In genomic region chr1:180352258-180352657, GRCm38 (mm10) we compare ENCODE assay signal across 28 mouse cellular contexts. TPM values are rescaled to one million over a fixed set of nuclear protein-coding genes. Genes with fewer than 3 reads are reported as not detected.
DNase-seq lines count a peak whose midpoint lies in the region; ATAC-seq and TF ChIP-seq lines count a peak whose summit lies in the region.
"Had no signal": no experiment of that assay in that cellular context is flagged by ENCODE, and none has a peak within 500 bp of the region (broad histone marks: within the 10 kb centered on the region; RNA-seq: fewer than 3 reads in every experiment).

No protein-coding gene starts in this region.

- no peaks in the 10 kb centered on the region for H3K9me3 ChIP-seq in kidney, postnatal 0 days (replicated peaks; ENCODE audit: low read length)
- H3K9me3 ChIP-seq: embryonic facial prominence, embryonic 12.5 days; embryonic facial prominence, embryonic 15.5 days; G1E; heart, embryonic 12.5 days; heart, embryonic 15.5 days; hindbrain, embryonic 10.5 days; hindbrain, embryonic 13.5 days; intestine, embryonic 15.5 days had no signal

- TF ChIP-seq CTCF in kidney, postnatal 0 days (IDR thresholded peaks at IDR 0.05; ENCODE audit: low read depth) = no peak
- TF ChIP-seq CTCF in kidney, adult 2 months (conservative IDR thresholded peaks at IDR 0.05; ENCODE audit: insufficient read depth, insufficient read length, low read depth, low read length) = no peak

- WGBS in kidney, postnatal 0 days = 36% methylated on average over 3 of the region's 3 CpGs
- WGBS in kidney, adult 2 months = 45% methylated on average over 3 of the region's 3 CpGs

- H3K9ac ChIP-seq in kidney, postnatal 0 days (ENCODE audit: low read depth, low read length) = no peak overlapping the region
- H3K9ac ChIP-seq: embryonic facial prominence, embryonic 12.5 days; embryonic facial prominence, embryonic 15.5 days; forebrain, postnatal 0 days; heart, embryonic 12.5 days; heart, embryonic 15.5 days; hindbrain, embryonic 13.5 days; intestine, embryonic 15.5 days had no signal

- no peak overlapping the region for H3K27ac ChIP-seq in kidney, postnatal 0 days
- H3K27ac ChIP-seq in kidney, adult 2 months (ENCODE audit: insufficient read depth, low read depth, low read length) = no peak overlapping the region
- H3K27ac ChIP-seq: embryonic facial prominence, embryonic 12.5 days; embryonic facial prominence, embryonic 15.5 days; heart, embryonic 15.5 days; hindbrain, embryonic 10.5 days; hindbrain, embryonic 13.5 days; intestine, embryonic 15.5 days had no signal

- no peak for ATAC-seq in kidney, postnatal 0 days (replicated peaks; ENCODE audit: low FRiP score, low read depth)
- ATAC-seq in neutrophil, adult 5-6 weeks (ENCODE audit: extremely low read depth, insufficient number of reproducible peaks, low FRiP score, poor library complexity, severe bottlenecking) = peak; percentile 30; the same call in 1 of the 2 replicates
- ATAC-seq: forebrain, embryonic 14.5 days; forebrain, postnatal 0 days; hindbrain, embryonic 16.5 days; intestine, embryonic 15.5 days had no signal

- no peaks in the 10 kb centered on the region for H3K27me3 ChIP-seq in kidney, postnatal 0 days (ENCODE audit: insufficient read depth, low read length)
- no peaks in the 10 kb centered on the region for H3K27me3 ChIP-seq in kidney, adult 2 months (replicated peaks; ENCODE audit: control insufficient read depth, insufficient read depth, low read length)
- H3K27me3 ChIP-seq: CH12.LX; embryonic facial prominence, embryonic 12.5 days; embryonic facial prominence, embryonic 15.5 days; heart, embryonic 15.5 days; hindbrain, embryonic 13.5 days; intestine, embryonic 15.5 days had no signal

- TF ChIP-seq POLR2A in kidney, adult 2 months (IDR thresholded peaks at IDR 0.05; ENCODE audit: low read depth, low read length) = no peak

- DNase-seq in kidney, postnatal 0 days (ENCODE audit: low spot score) = peak; percentile 60
- no peak for DNase-seq in kidney, adult 2 months
- DNase-seq in A20 (ENCODE audit: low read depth, low spot score) = peak; percentile 45
- DNase-seq in B cell, adult 2 months = peak; percentile 57 to 61
- DNase-seq in lung, postnatal 4 days = no peak
- DNase-seq in lung, postnatal 10 days = no peak
- DNase-seq: adrenal gland, postnatal 25 days; cerebellum, adult 2 months; cerebellum, adult 9-11 months; cerebellum, postnatal 25 days; forebrain, postnatal 0 days; gastrocnemius, adult 2 months; gastrocnemius, postnatal 25 days; heart, adult 18-20 months; heart, postnatal 10 days; heart, postnatal 36 days had no signal

- no peak overlapping the region for H3K4me3 ChIP-seq in kidney, postnatal 0 days (replicated peaks; ENCODE audit: low read depth, low read length)
- H3K4me3 ChIP-seq in kidney, adult 2 months (ENCODE audit: insufficient read depth, low read depth, low read length) = no peak overlapping the region
- H3K4me3 ChIP-seq: embryonic facial prominence, embryonic 12.5 days; embryonic facial prominence, embryonic 15.5 days; gastrocnemius, adult 2 months; heart, embryonic 12.5 days; heart, embryonic 15.5 days; hindbrain, embryonic 10.5 days; hindbrain, embryonic 13.5 days; intestine, embryonic 15.5 days had no signal

- H3K4me1 ChIP-seq in kidney, postnatal 0 days (replicated peaks; ENCODE audit: insufficient read depth, low read length) = peaks cover 47% of the 10 kb centered on the region
- peaks cover 9% of the 10 kb centered on the region; the same call in 1 of the 2 replicates for H3K4me1 ChIP-seq in kidney, adult 2 months (ENCODE audit: control insufficient read depth, insufficient read depth, low read length)

- 0 out of 2 replicates have a peak, but pooled peaks cover 3% of the 10 kb centered on the region for H3K36me3 ChIP-seq in kidney, postnatal 0 days (ENCODE audit: insufficient read depth, low read length)
- no peaks in the 10 kb centered on the region for H3K36me3 ChIP-seq in kidney, adult 2 months (ENCODE audit: control insufficient read depth, insufficient read depth, low read length)
- H3K36me3 ChIP-seq: embryonic facial prominence, embryonic 12.5 days; embryonic facial prominence, embryonic 15.5 days; heart, embryonic 12.5 days; heart, embryonic 15.5 days; hindbrain, embryonic 10.5 days; hindbrain, embryonic 13.5 days; intestine, embryonic 15.5 days had no signal

- H3K4me2 ChIP-seq in kidney, postnatal 0 days (ENCODE audit: low read length) = no peak overlapping the region
- H3K4me2 ChIP-seq: embryonic facial prominence, embryonic 12.5 days; embryonic facial prominence, embryonic 15.5 days; heart, embryonic 12.5 days; heart, embryonic 15.5 days; hindbrain, embryonic 13.5 days; intestine, embryonic 15.5 days had no signal

RNA-seq across cellular contexts. Expression of gene Itpkb, which starts 22.0 kb away (rescaled TPM):
- 6.8 and 7.1 TPM in 2 replicates for polyA plus RNA-seq in kidney, postnatal 0 days (2015; fragmentation: Nextera tagmentation; extraction: Ambion mirVana)
- polyA plus RNA-seq in kidney, adult 2 months (2012; rRNA removed) = 14.1 and 14.9 TPM in 2 replicates
- 64.6 and 68.5 TPM in 2 replicates for total RNA-seq in neutrophil, adult 5-6 weeks (2017)

Comparison
In these comparisons a context has a peak if more than half of its experiments do, and no peak if none do; other contexts are left out.
1. DNase-seq: peak in kidney, postnatal 0 days (single experiment), A20 (single experiment) and B cell, adult 2 months (2 of 2); none in kidney, adult 2 months (single experiment), lung, postnatal 4 days (0 of 2) and lung, postnatal 10 days (single experiment).